Mouse (Mus musculus): ENCODE measurements around the gene Col1a2. TPM values are rescaled to one million over a fixed set of nuclear protein-coding genes. Genes with fewer than 3 reads are reported as not detected.
A peak's percentile ranks its signal among the peaks of the same experiment; 100 is the strongest.

The Col1a2 gene
- polyA plus RNA-seq, 1 experiment from 2014 or later, result 373 TPM

GRCm38 (mm10) chr6:4561621-4562020, 57.0 kb downstream of the Col1a2 start:
- H3K9ac ChIP-seq (ENCODE audit: low read length), result no peak overlapping the region
- H3K4me3 ChIP-seq (ENCODE audit: control insufficient read depth in 1 of 2, insufficient read depth in 1 of 2, low read depth in 1 of 2, low read length in 2 of 2), result no peak overlapping the region
- peaks cover 9 to 11% of the 10 kb centered on the region in 2 experiments; a peak in 3 of 4 replicates for H3K4me1 ChIP-seq (ENCODE audit: control insufficient read depth in 2 of 2, insufficient read depth in 2 of 2, low read length in 2 of 2)
- no peaks in the 10 kb centered on the region for H3K27me3 ChIP-seq (ENCODE audit: control insufficient read depth, insufficient read depth, low read length)
- H3K27ac ChIP-seq (replicated peaks in 1 of 2; ENCODE audit: control insufficient read depth in 1 of 2, insufficient read depth in 1 of 2, low read depth in 2 of 2, low read length in 2 of 2), result no peak overlapping the region
- H3K36me3 ChIP-seq (ENCODE audit: control insufficient read depth, insufficient read depth, low read length), result no peaks in the 10 kb centered on the region
- no peaks in the 10 kb centered on the region for H3K9me3 ChIP-seq (ENCODE audit: control insufficient read depth, low read length)
- peak overlapping the region; percentile 33; the same call in 1 of the 2 replicates for H3K4me2 ChIP-seq (ENCODE audit: low read length)
- no peak for ATAC-seq (ENCODE audit: insufficient number of reproducible peaks, insufficient read depth, low FRiP score, low read depth)

- no peak overlapping the region for H3K27ac ChIP-seq (replicated peaks in 1 of 2; ENCODE audit: control insufficient read depth in 1 of 2, insufficient read depth in 1 of 2, low read depth in 2 of 2, low read length in 2 of 2)
- peaks cover 9 to 11% of the 10 kb centered on the region in 2 experiments; a peak in 3 of 4 replicates for H3K4me1 ChIP-seq (ENCODE audit: control insufficient read depth in 2 of 2, insufficient read depth in 2 of 2, low read length in 2 of 2)
- no peak for ATAC-seq (ENCODE audit: insufficient number of reproducible peaks, insufficient read depth, low FRiP score, low read depth)
- 34% methylated on average over 1 of the region's 1 CpGs for WGBS
- no peaks in the 10 kb centered on the region for H3K9me3 ChIP-seq (ENCODE audit: control insufficient read depth, low read length)
- no peaks in the 10 kb centered on the region for H3K36me3 ChIP-seq (ENCODE audit: control insufficient read depth, insufficient read depth, low read length)
- H3K9ac ChIP-seq (ENCODE audit: low read length), result no peak overlapping the region
- H3K4me3 ChIP-seq (ENCODE audit: control insufficient read depth in 1 of 2, insufficient read depth in 1 of 2, low read depth in 1 of 2, low read length in 2 of 2), result no peak overlapping the region
- no peak overlapping the region for H3K4me2 ChIP-seq (ENCODE audit: low read length)
- no peaks in the 10 kb centered on the region for H3K27me3 ChIP-seq (ENCODE audit: control insufficient read depth, insufficient read depth, low read length)
These were observed 57.8 kb downstream of the Col1a2 start for GRCm38 (mm10) chr6:4562401-4562800.

DNA sequence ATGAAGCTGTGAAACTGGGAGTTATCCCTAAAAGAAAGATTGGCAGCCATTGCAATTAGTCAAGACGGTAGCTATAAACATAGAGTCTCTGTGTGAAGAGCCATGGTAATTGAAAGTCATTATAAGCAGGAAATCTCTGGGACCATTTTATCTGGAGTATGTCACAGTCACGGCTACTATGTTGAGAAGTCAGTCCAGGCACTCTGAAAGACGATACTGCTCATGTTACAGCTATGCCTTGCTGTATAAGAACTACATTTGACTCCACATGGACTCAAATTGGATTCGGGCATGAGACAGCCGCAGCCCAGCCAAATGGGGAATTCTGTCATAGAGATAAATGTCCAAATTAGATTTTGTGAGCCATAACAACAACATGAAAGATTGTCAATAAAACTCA, 58.9 kb downstream of the Col1a2 start:
- H3K4me1 ChIP-seq (ENCODE audit: control insufficient read depth in 2 of 2, insufficient read depth in 2 of 2, low read length in 2 of 2), result peaks cover 5 to 7% of the 10 kb centered on the region in 2 experiments; a peak in 2 of 4 replicates
- WGBS, result 45% methylated on average over 5 of the region's 5 CpGs
- no peaks in the 10 kb centered on the region for H3K36me3 ChIP-seq (ENCODE audit: control insufficient read depth, insufficient read depth, low read length)
- H3K4me2 ChIP-seq (ENCODE audit: low read length), result no peak overlapping the region
- ATAC-seq (ENCODE audit: insufficient number of reproducible peaks, insufficient read depth, low FRiP score, low read depth), result no peak
- no peak overlapping the region for H3K9ac ChIP-seq (ENCODE audit: low read length)
- H3K9me3 ChIP-seq (ENCODE audit: control insufficient read depth, low read length), result no peaks in the 10 kb centered on the region
- no peak overlapping the region for H3K27ac ChIP-seq (replicated peaks in 1 of 2; ENCODE audit: control insufficient read depth in 1 of 2, insufficient read depth in 1 of 2, low read depth in 2 of 2, low read length in 2 of 2)
- H3K4me3 ChIP-seq (ENCODE audit: control insufficient read depth in 1 of 2, insufficient read depth in 1 of 2, low read depth in 1 of 2, low read length in 2 of 2), result no peak overlapping the region
- H3K27me3 ChIP-seq (ENCODE audit: control insufficient read depth, insufficient read depth, low read length), result no peaks in the 10 kb centered on the region

DNA sequence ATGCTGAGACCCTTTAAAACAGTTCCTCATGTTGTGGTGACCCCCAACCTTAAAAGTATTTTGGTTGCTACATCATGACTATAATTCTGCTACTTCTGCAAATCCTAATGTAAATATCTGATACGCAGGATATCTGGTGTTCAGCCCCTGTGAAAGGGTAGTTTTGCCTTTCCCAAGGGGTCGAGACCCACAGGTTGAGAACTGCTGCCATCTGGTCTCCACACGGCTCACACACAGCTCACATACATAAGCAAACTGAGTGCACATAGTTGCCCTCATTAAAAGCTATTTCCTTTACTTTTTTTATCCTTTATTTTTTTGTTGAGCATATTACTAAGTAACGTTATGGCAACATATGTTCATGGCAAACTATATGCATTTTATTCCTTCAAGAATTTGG, 65.8 kb downstream of the Col1a2 start:
- Histone ChIP-seq H3K27me3 (ENCODE audit: control insufficient read depth, insufficient read depth, low read length) (no peaks in the 10 kb centered on the region), H3K4me1 (ENCODE audit: control insufficient read depth in 2 of 2, insufficient read depth in 2 of 2, low read length in 2 of 2) (no peaks in the 10 kb centered on the region), H3K4me3 (ENCODE audit: control insufficient read depth in 1 of 2, insufficient read depth in 1 of 2, low read depth in 1 of 2, low read length in 2 of 2) (no peak overlapping the region), H3K36me3 (ENCODE audit: control insufficient read depth, insufficient read depth, low read length) (no peaks in the 10 kb centered on the region), H3K9me3 (ENCODE audit: control insufficient read depth, low read length) (no peaks in the 10 kb centered on the region), H3K9ac (ENCODE audit: low read length) (no peak overlapping the region), H3K4me2 (ENCODE audit: low read length) (no peak overlapping the region), H3K27ac (replicated peaks in 1 of 2; ENCODE audit: control insufficient read depth in 1 of 2, insufficient read depth in 1 of 2, low read depth in 2 of 2, low read length in 2 of 2) (no peak overlapping the region)
- 76% methylated on average over 4 of the region's 4 CpGs for WGBS
- no peak for ATAC-seq (ENCODE audit: insufficient number of reproducible peaks, insufficient read depth, low FRiP score, low read depth)

GRCm38 (mm10) chr6:4577756-4578155, 73.1 kb downstream of the Col1a2 start:
- Histone ChIP-seq H3K9ac (ENCODE audit: low read length) (no peak overlapping the region), H3K9me3 (ENCODE audit: control insufficient read depth, low read length) (no peaks in the 10 kb centered on the region), H3K4me2 (ENCODE audit: low read length) (no peak overlapping the region), H3K27me3 (ENCODE audit: control insufficient read depth, insufficient read depth, low read length) (no peaks in the 10 kb centered on the region), H3K4me1 (ENCODE audit: control insufficient read depth in 2 of 2, insufficient read depth in 2 of 2, low read length in 2 of 2) (peaks cover 0 to 2% of the 10 kb centered on the region in 2 experiments; a peak in 1 of 4 replicates), H3K36me3 (ENCODE audit: control insufficient read depth, insufficient read depth, low read length) (no peaks in the 10 kb centered on the region), H3K27ac (replicated peaks in 1 of 2; ENCODE audit: control insufficient read depth in 1 of 2, insufficient read depth in 1 of 2, low read depth in 2 of 2, low read length in 2 of 2) (no peak overlapping the region), H3K4me3 (ENCODE audit: control insufficient read depth in 1 of 2, insufficient read depth in 1 of 2, low read depth in 1 of 2, low read length in 2 of 2) (no peak overlapping the region)
- no peak for ATAC-seq (ENCODE audit: insufficient number of reproducible peaks, insufficient read depth, low FRiP score, low read depth)
- 74% methylated on average over 5 of the region's 5 CpGs for WGBS

DNA sequence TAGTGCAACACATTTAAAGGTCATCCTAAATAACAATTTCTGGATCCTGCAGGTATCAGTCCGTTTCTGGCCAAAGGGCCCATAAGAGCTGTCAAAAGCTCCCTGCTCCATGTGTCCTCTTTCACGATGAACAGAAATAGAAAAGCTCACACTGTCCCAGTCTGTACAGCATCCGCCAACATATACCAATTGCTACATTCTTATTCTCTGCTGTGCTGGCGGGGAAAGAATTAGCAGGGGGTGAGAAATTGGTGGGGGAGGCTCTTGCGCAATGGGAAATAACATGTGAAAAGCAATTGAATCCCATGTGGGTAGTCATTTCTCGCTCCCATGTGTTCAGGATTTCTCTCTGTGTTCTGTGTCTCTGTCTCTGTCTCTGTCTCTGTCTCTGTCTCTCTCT, 73.7 kb downstream of the Col1a2 start:
- Histone ChIP-seq H3K4me1 (ENCODE audit: control insufficient read depth in 2 of 2, insufficient read depth in 2 of 2, low read length in 2 of 2) (peaks cover 0 to 2% of the 10 kb centered on the region in 2 experiments; a peak in 1 of 4 replicates), H3K4me2 (ENCODE audit: low read length) (no peak overlapping the region), H3K27me3 (ENCODE audit: control insufficient read depth, insufficient read depth, low read length) (no peaks in the 10 kb centered on the region), H3K4me3 (ENCODE audit: control insufficient read depth in 1 of 2, insufficient read depth in 1 of 2, low read depth in 1 of 2, low read length in 2 of 2) (no peak overlapping the region), H3K36me3 (ENCODE audit: control insufficient read depth, insufficient read depth, low read length) (no peaks in the 10 kb centered on the region), H3K27ac (replicated peaks in 1 of 2; ENCODE audit: control insufficient read depth in 1 of 2, insufficient read depth in 1 of 2, low read depth in 2 of 2, low read length in 2 of 2) (no peak overlapping the region), H3K9ac (ENCODE audit: low read length) (no peak overlapping the region), H3K9me3 (ENCODE audit: control insufficient read depth, low read length) (no peaks in the 10 kb centered on the region)
- 81% methylated on average over 6 of the region's 6 CpGs for WGBS
- no peak for ATAC-seq (ENCODE audit: insufficient number of reproducible peaks, insufficient read depth, low FRiP score, low read depth)

- no peak for ATAC-seq (ENCODE audit: insufficient number of reproducible peaks, insufficient read depth, low FRiP score, low read depth)
- no peak overlapping the region for H3K27ac ChIP-seq (replicated peaks in 1 of 2; ENCODE audit: control insufficient read depth in 1 of 2, insufficient read depth in 1 of 2, low read depth in 2 of 2, low read length in 2 of 2)
- H3K27me3 ChIP-seq (ENCODE audit: control insufficient read depth, insufficient read depth, low read length), result no peaks in the 10 kb centered on the region
- peaks cover 0 to 2% of the 10 kb centered on the region in 2 experiments; a peak in 1 of 4 replicates for H3K4me1 ChIP-seq (ENCODE audit: control insufficient read depth in 2 of 2, insufficient read depth in 2 of 2, low read length in 2 of 2)
- no peak overlapping the region for H3K4me2 ChIP-seq (ENCODE audit: low read length)
- H3K36me3 ChIP-seq (ENCODE audit: control insufficient read depth, insufficient read depth, low read length), result no peaks in the 10 kb centered on the region
- 41% methylated on average over 5 of the region's 5 CpGs for WGBS
- no peak overlapping the region for H3K4me3 ChIP-seq (ENCODE audit: control insufficient read depth in 1 of 2, insufficient read depth in 1 of 2, low read depth in 1 of 2, low read length in 2 of 2)
- no peaks in the 10 kb centered on the region for H3K9me3 ChIP-seq (ENCODE audit: control insufficient read depth, low read length)
- no peak overlapping the region for H3K9ac ChIP-seq (ENCODE audit: low read length)
These were observed 75.0 kb downstream of the Col1a2 start for GRCm38 (mm10) chr6:4579620-4580019.

DNA sequence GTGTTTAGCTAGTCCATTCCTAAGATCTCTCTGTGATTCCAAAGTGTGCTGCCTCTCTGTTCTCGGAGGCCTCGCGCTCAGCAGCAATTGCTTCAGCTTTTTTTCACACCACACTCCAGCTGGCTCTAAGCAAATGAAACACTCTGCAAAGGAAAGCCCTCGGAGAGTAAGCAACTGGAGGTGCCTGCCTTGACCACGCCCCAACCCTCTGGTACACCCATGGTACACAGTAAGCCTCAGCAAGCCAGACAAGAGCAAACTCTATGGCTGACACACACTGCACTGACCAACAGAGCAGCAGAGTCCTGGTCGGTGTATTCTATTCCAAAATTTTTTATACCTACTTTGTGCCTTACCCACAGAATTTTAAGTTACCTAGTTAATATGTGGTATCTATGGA, 78.9 kb downstream of the Col1a2 start:
- no peak overlapping the region for H3K4me3 ChIP-seq (ENCODE audit: control insufficient read depth in 1 of 2, insufficient read depth in 1 of 2, low read depth in 1 of 2, low read length in 2 of 2)
- 55% methylated on average over 6 of the region's 6 CpGs for WGBS
- H3K36me3 ChIP-seq (ENCODE audit: control insufficient read depth, insufficient read depth, low read length), result no peaks in the 10 kb centered on the region
- H3K9me3 ChIP-seq (ENCODE audit: control insufficient read depth, low read length), result no peaks in the 10 kb centered on the region
- H3K9ac ChIP-seq (ENCODE audit: low read length), result no peak overlapping the region
- no peak overlapping the region for H3K4me2 ChIP-seq (ENCODE audit: low read length)
- no peak overlapping the region for H3K27ac ChIP-seq (replicated peaks in 1 of 2; ENCODE audit: control insufficient read depth in 1 of 2, insufficient read depth in 1 of 2, low read depth in 2 of 2, low read length in 2 of 2)
- peaks cover 0 to 2% of the 10 kb centered on the region in 2 experiments; a peak in 1 of 4 replicates for H3K4me1 ChIP-seq (ENCODE audit: control insufficient read depth in 2 of 2, insufficient read depth in 2 of 2, low read length in 2 of 2)
- no peak for ATAC-seq (ENCODE audit: insufficient number of reproducible peaks, insufficient read depth, low FRiP score, low read depth)
- no peaks in the 10 kb centered on the region for H3K27me3 ChIP-seq (ENCODE audit: control insufficient read depth, insufficient read depth, low read length)

All from heart, embryonic 14.5 days (tissue).